Mouse (Mus musculus): ENCODE results near the gene Ybx2. TPM values are rescaled to one million over a fixed set of nuclear protein-coding genes. Genes with fewer than 3 reads are reported as not detected.

Ybx2 gene
- total and polyA plus RNA-seq, 2 experiments from 2014 or later = 2.5 to 22.8 TPM

DNA sequence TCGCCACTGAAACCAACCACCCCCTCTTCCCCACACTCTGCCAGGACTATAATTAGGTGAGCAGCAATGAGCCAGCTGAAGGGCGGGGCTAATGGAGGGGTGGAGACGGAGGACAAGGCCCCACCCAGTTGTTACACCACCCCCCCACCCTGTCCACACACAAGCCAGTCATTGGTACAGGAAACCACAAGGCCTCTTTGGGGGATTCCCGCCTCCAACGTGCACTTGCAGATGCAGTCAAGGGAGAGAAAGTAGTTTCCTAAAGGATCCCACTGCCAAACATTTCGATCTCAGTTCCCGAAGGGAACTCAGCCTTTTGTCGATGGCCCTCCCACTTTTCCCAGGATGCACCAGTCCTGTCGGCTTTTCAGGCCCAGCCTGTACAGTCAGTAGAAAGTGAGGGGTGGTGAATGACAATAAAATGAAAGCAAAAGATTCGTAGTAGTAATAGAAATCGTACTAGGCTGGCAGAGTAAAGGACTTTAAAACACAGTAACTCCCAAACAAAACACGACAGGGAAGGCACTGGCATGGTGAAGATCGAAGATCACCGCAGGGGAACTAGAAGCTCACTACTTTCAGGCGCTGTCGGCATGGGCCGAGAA is 15.8 kb upstream of the Ybx2 start:
- H3K36me3 ChIP-seq (ENCODE audit: insufficient read depth) = peaks cover 44% of the 10 kb centered on the region
- H3K9me3 ChIP-seq (ENCODE audit: low read length) = no peaks in the 10 kb centered on the region
- peaks cover 9% of the 10 kb centered on the region for H3K4me1 ChIP-seq (ENCODE audit: insufficient read depth)
- H3K9ac ChIP-seq = peak overlapping the region; percentile 87
- H3K27ac ChIP-seq (ENCODE audit: low read depth, low read length) = peak overlapping the region; percentile 95
- H3K4me3 ChIP-seq (ENCODE audit: low read depth, low read length) = peak overlapping the region; percentile 84
- ATAC-seq (no peak), DNase-seq (peak; percentile 71)
- H3K27me3 ChIP-seq (ENCODE audit: insufficient read depth, low read length) = no peaks in the 10 kb centered on the region
- WGBS = 2% methylated on average over 17 of the region's 17 CpGs
- peak overlapping the region; percentile 95 for H3K4me2 ChIP-seq (ENCODE audit: low read depth)
- no peak for TF ChIP-seq CTCF (IDR thresholded peaks at IDR 0.05; ENCODE audit: low read depth)

DNA sequence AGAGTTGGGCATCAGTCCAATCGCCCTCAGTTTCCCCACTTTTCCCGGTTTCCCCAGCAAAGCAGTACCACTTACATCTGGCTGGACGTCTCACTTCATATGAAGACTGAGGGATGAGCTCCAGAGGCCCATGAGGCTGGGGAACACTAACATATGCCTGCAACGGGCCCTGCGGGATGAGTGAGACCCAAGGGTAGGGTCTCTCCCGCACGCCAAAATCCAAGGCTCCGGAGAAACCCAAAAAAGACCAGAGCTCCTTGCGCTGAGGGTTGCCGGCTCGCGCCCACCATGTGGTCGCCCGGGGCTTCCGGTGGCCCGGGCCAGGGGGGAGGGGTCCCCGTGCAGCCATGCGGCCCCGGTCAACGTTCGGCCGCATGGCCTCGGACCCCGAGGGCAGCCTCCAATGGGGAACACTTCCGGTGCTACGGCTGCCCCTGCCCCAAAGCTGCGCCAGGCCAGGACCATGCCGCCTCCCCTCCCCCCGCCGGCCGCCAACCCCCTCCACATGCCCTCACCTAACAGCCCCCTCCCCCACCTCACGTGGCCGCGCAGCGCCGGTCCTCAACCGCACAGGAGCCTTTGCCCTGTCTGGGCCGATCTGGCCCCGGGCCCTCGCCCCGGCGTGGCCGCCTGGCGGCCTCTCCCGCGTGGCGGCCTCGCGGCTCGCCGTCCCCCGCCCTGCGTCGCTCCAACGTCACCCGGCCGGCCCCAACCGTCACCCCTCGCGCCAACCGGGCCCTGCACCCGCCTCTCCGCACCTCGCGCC is 15.1 kb upstream of the Ybx2 start:
- no peak for TF ChIP-seq CTCF (IDR thresholded peaks at IDR 0.05; ENCODE audit: low read depth)
- WGBS = under 1% methylated on average over 52 of the region's 65 CpGs

DNA sequence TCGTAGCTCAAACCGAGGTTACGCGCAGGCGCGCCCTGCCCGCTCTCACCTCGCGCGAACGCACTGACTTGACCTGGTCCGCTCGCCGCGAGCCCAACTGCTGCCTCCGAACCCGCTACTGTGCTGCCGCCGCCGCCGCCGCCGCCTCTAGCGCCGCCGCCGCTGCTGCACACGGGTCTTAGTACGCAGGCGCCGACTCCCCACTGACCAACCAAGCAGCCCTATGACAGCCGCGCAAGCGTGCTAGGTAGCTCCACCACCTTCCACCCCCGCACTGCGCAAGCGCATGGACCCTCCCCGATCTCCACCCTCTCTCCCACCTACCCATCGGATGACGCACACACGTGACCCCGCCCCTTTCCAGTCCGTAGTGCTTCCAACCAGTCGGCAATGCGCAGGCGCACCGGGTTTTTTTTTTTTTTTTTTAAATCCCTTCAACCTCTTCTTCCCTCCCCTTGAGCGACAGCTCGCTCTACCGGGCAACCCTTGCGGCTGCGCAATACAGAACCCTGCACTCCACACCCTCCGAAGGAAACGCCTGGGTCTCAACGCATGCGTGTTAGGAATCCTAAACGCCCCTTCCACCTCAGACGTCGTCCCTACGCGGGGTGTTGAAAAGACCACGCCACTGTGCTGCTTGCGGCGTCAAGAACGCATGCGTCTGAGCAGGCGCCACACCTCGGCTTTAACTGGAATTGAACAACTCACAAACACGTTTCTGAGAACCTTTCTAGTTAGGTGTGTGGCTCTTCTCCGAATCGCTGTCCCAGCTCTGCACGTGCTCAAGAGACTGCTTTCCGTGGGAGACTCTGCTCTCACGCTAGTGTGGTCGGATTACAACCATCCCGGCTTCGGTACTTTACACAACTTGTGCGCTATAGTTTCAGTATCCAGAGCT is 14.2 kb upstream of the Ybx2 start, which contains the start of gene Eif5a:
TSS of gene Eif5a (minus strand) at position 845 of the 898 bp plus-strand sequence.
- WGBS = under 1% methylated on average over 76 of the region's 78 CpGs
- peak; percentile 84 for TF ChIP-seq CTCF (IDR thresholded peaks at IDR 0.05; ENCODE audit: low read depth)
- H3K4me1 ChIP-seq (ENCODE audit: insufficient read depth) = peaks cover 7% of the 10 kb centered on the region; the same call in 1 of the 2 replicates
- H3K27ac ChIP-seq (ENCODE audit: low read depth, low read length) = peak within 1 kb of the TSS; percentile 95
- H3K4me3 ChIP-seq (ENCODE audit: low read depth, low read length) = peak within 1 kb of the TSS; percentile 84
- H3K9ac ChIP-seq = peak within 1 kb of the TSS; percentile 87
- H3K36me3 ChIP-seq (ENCODE audit: insufficient read depth) = peaks cover 28% of the 10 kb centered on the region
- H3K4me2 ChIP-seq (ENCODE audit: low read depth) = peak within 1 kb of the TSS; percentile 95
- DNase-seq = peak; percentile 100
- no peaks in the 10 kb centered on the region for H3K9me3 ChIP-seq (ENCODE audit: low read length)
- ATAC-seq = peak; percentile 96
- no peaks in the 10 kb centered on the region for H3K27me3 ChIP-seq (ENCODE audit: insufficient read depth, low read length)

More for the DNA sequence above, 15.1 kb upstream of the Ybx2 start:
- peaks cover 37% of the 10 kb centered on the region for H3K36me3 ChIP-seq (ENCODE audit: insufficient read depth)
- H3K4me2 ChIP-seq (ENCODE audit: low read depth) = peak overlapping the region; percentile 95
- ATAC-seq = no peak
- peak; percentile 9 for DNase-seq
- peak overlapping the region; percentile 87 for H3K9ac ChIP-seq
- peak overlapping the region; percentile 95 for H3K27ac ChIP-seq (ENCODE audit: low read depth, low read length)
- H3K27me3 ChIP-seq (ENCODE audit: insufficient read depth, low read length) = no peaks in the 10 kb centered on the region
- H3K4me1 ChIP-seq (ENCODE audit: insufficient read depth) = peaks cover 7% of the 10 kb centered on the region; the same call in 1 of the 2 replicates
- H3K9me3 ChIP-seq (ENCODE audit: low read length) = no peaks in the 10 kb centered on the region
- peak overlapping the region; percentile 84 for H3K4me3 ChIP-seq (ENCODE audit: low read depth, low read length)

DNA sequence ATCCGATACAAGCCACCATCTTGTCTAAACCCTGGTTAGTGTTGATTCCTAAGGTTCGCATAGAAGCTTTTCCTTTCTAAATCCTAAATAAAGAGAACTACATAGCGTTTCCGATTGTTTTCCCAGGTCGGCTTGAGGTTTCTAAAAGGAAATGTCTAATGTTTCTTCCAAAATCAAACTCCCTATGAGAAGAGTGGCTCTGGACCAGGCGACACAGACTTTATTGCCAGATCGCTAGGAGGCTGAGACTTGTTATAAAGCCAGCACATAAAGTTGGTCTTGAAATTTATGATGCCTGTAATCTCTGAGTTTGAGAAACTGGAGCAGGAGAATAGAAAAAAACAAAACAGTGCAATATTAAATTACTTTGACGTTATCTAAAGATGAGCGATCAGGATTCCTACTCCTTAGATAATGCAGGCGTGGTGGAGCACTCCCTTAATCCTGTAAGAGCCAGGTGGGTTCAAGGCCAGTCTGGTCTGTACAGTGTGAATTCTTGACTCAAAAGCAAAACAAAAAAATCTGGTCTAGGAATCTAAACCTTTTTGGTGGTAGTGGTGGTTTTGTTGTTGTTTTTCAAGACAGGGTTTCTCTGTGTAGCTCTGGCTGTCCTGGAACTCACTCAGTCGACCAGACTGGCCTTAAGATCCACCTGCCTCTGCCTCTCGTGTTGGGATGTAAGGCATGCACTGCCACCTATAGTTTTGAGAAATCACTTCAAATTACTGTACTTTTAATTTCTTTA is 13.4 kb upstream of the Ybx2 start:
- ATAC-seq (no peak), DNase-seq (no peak)
- peaks cover 7% of the 10 kb centered on the region; the same call in 1 of the 2 replicates for H3K4me1 ChIP-seq (ENCODE audit: insufficient read depth)
- no peaks in the 10 kb centered on the region for H3K9me3 ChIP-seq (ENCODE audit: low read length)
- WGBS = 2% methylated on average over 12 of the region's 12 CpGs
- TF ChIP-seq CTCF (IDR thresholded peaks at IDR 0.05; ENCODE audit: low read depth) = no peak
- H3K4me3 ChIP-seq (ENCODE audit: low read depth, low read length) = peak overlapping the region; percentile 45
- peak overlapping the region; percentile 83 for H3K27ac ChIP-seq (ENCODE audit: low read depth, low read length)
- peak overlapping the region; percentile 57 for H3K4me2 ChIP-seq (ENCODE audit: low read depth)
- H3K9ac ChIP-seq = peak overlapping the region; percentile 42
- H3K27me3 ChIP-seq (ENCODE audit: insufficient read depth, low read length) = no peaks in the 10 kb centered on the region
- peaks cover 20% of the 10 kb centered on the region for H3K36me3 ChIP-seq (ENCODE audit: insufficient read depth)

DNA sequence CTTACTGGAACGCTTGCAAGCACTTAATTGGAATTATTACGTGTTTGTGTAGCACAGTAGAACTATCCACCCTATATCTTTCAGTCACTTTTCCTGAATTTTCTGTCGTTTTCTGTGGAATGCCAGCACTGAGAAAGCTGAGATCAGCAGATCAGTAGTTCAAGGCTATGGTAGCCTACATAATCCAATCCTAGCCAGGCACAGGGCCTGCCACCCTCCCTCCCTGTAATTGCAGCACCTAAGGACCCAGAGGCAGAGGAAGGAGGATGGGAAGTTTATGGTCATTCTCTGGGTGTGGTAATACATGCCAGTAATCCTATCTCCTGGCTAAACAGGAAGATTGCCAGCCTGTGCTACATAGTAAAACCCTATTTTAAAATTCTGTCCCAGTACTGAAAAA is 12.8 kb upstream of the Ybx2 start:
- no peak for ATAC-seq
- H3K4me3 ChIP-seq (ENCODE audit: low read depth, low read length) = no peak overlapping the region
- H3K4me2 ChIP-seq (ENCODE audit: low read depth) = no peak overlapping the region; the same call in 1 of the 2 replicates
- no peak for TF ChIP-seq CTCF (IDR thresholded peaks at IDR 0.05; ENCODE audit: low read depth)
- 75% methylated on average over 3 of the region's 3 CpGs for WGBS
- peaks cover 14% of the 10 kb centered on the region for H3K36me3 ChIP-seq (ENCODE audit: insufficient read depth)
- H3K9me3 ChIP-seq (ENCODE audit: low read length) = no peaks in the 10 kb centered on the region
- H3K4me1 ChIP-seq (ENCODE audit: insufficient read depth) = peaks cover 7% of the 10 kb centered on the region; the same call in 1 of the 2 replicates
- H3K27ac ChIP-seq (ENCODE audit: low read depth, low read length) = no peak overlapping the region
- no peaks in the 10 kb centered on the region for H3K27me3 ChIP-seq (ENCODE audit: insufficient read depth, low read length)
- DNase-seq = no peak
- no peak overlapping the region for H3K9ac ChIP-seq

DNA sequence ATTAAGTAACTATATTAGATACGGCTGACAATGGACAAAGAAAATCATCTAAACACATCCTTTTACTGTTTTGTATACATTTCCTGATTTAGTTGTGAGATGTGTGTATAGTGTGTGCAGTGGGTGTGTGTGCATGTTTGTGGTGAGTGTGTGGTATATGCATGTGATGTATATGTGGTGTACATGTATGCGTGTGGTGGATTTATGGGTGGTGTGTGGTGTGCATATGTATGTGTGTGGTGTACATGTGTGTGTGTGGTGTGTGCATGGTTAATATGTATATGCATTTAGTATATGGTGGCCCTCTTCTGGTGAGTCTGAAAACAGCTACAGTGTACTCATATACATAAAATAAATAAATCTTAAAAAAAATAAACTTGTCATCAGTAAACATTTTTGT is 8.1 kb upstream of the Ybx2 start:
- DNase-seq (no peak), ATAC-seq (no peak)
- H3K27me3 ChIP-seq (ENCODE audit: insufficient read depth, low read length) = no peaks in the 10 kb centered on the region
- WGBS = 96% methylated on average over 2 of the region's 2 CpGs
- H3K9me3 ChIP-seq (ENCODE audit: low read length) = no peaks in the 10 kb centered on the region
- H3K4me3 ChIP-seq (ENCODE audit: low read depth, low read length) = no peak overlapping the region
- no peaks in the 10 kb centered on the region for H3K4me1 ChIP-seq (ENCODE audit: insufficient read depth)
- no peak overlapping the region for H3K27ac ChIP-seq (ENCODE audit: low read depth, low read length)
- H3K4me2 ChIP-seq (ENCODE audit: low read depth) = no peak overlapping the region
- H3K9ac ChIP-seq = no peak overlapping the region
- no peaks in the 10 kb centered on the region for H3K36me3 ChIP-seq (ENCODE audit: insufficient read depth)
- no peak for TF ChIP-seq CTCF (IDR thresholded peaks at IDR 0.05; ENCODE audit: low read depth)
